Mouse (Mus musculus) cortical plate, adult 2 months (tissue): ENCODE data around the gene Gna14.

Source experiments
- CTCF ChIP-seq: fragments of 200-500 bp; IDR thresholded peaks from 2 replicates; pipeline ENCODE4 v1.5.1; 2011; ENCODE audit warnings: mild to moderate bottlenecking, control low read depth, low read length; ENCODE audit not compliant: insufficient read depth; ENCODE audit errors: extremely low read depth
- POLR2A ChIP-seq: fragments of 200-500 bp; IDR thresholded peaks from 2 replicates; pipeline ENCODE4 v1.6.1; 2011; ENCODE audit warnings: mild to moderate bottlenecking, low read length, control low read depth; ENCODE audit not compliant: insufficient read depth; ENCODE audit errors: extremely low read depth

DNA sequence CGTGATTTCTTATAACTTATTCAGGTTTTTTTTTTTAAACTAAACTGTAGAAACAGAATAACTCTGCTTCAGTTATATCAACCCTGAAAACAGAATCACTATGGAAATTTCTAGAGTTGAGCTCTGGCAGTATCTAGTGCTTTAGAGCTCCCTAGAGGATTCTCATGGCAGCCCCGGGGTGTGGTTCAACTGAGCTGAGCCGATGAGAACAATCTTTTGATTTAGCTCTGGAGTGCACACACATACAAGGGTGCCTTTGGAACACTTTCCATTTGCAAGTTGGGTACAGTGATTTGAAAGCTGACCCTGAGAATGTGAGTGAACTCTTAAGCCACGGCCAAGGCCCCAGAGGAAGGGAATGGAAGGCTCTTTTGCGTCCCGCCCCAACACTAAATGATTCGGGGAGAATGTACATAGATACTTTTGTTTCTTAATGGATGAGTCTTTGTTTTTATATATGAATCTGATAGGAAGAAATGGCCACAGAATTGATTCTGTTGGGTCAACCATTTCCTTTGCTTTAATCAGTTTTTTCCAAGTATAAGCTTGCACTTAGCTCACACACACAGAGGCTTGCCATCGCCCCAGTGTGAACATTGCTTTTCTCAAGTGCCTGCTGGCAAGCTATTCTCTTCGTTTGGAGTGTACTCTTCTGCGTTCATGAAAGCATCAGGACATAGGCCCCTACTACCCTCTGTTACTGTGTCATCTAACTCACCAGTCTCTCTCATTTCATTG is 75.0 kb downstream of the Gna14 start:
- no peak for TF ChIP-seq POLR2A
- TF ChIP-seq CTCF: no peak
